Mouse (Mus musculus) kidney, embryonic 14.5 days (tissue): Measurements from ENCODE around the gene 2310022A10Rik. TPM values are rescaled to one million over a fixed set of nuclear protein-coding genes. Genes with fewer than 3 reads are reported as not detected.

Source experiments
- ATAC-seq: fragments of 200-750 bp; cut with Nextera tagmentation; 2 replicates; pipeline ENCODE4 v1.8.0; 2017; ENCODE audit warnings: moderate number of reproducible peaks, mild to moderate bottlenecking, moderate TSS enrichment, moderate library complexity; ENCODE audit not compliant: low FRiP score, low TSS enrichment
- H3K27ac ChIP-seq: fragments of 300-500 bp; sonication (generic); 2 replicates; pipeline ENCODE4 v1.5.1; 2014; ENCODE audit warnings: low read depth, mild to moderate bottlenecking, low read length, moderate library complexity, mixed read lengths
- H3K27me3 ChIP-seq: fragments of 300-500 bp; sonication (generic); 2 replicates; pipeline ENCODE4 v1.6.1; 2014; ENCODE audit warnings: mild to moderate bottlenecking, low read length; ENCODE audit not compliant: control insufficient read depth, insufficient read depth
- H3K36me3 ChIP-seq: fragments of 300-500 bp; sonication (generic); 2 replicates; pipeline ENCODE4 v1.6.1; 2014; ENCODE audit warnings: low read length, mixed read lengths; ENCODE audit not compliant: control insufficient read depth, insufficient read depth
- H3K4me1 ChIP-seq: fragments of 300-500 bp; sonication (generic); 2 replicates; pipeline ENCODE4 v1.6.1; 2014; ENCODE audit warnings: low read length, mixed read lengths; ENCODE audit not compliant: control insufficient read depth, insufficient read depth
- H3K4me2 ChIP-seq: fragments of 300-500 bp; sonication (generic); replicated peaks from 2 replicates; pipeline ENCODE4 v1.6.1; 2014; ENCODE audit warnings: low read depth, mild to moderate bottlenecking, low read length
- H3K4me3 ChIP-seq: fragments of 300-500 bp; sonication (generic); 2 replicates; pipeline ENCODE4 v1.5.1; 2014; ENCODE audit warnings: mild to moderate bottlenecking, low read length
- H3K9ac ChIP-seq: fragments of 300-500 bp; sonication (generic); 2 replicates; pipeline ENCODE4 v1.6.1; 2014; ENCODE audit warnings: low read depth, mild to moderate bottlenecking, low read length, moderate library complexity
- H3K9me3 ChIP-seq: fragments of 300-500 bp; sonication (generic); 2 replicates; pipeline ENCODE4 v1.6.1; 2016; ENCODE audit warnings: low read length; ENCODE audit not compliant: control insufficient read depth
- WGBS: fragments of 180-500 bp; shearing (Covaris S2); extraction: QIAGEN DNeasy Blood & Tissue Kit; methylation state at CpG from one replicate; pipeline ENCODE4 v1.1.7; 2014; 5-methylcytosine and 5-hydroxymethylcytosine counted together
- polyA plus RNA-seq: library from polyadenylated mRNA; unstranded; fragments of >200 nt; fragmentation: Nextera tagmentation; extraction: Ambion mirVana; gene quantifications from 2 replicates; pipeline ENCODE4 v1.2.1, GENCODE M21; 2014

The 2310022A10Rik gene
- polyA plus RNA-seq, 1 experiment from 2014 or later, result 21.4 TPM

GRCm38 (mm10) chr7:27536618-27537017 lies 16.4 kb upstream of the 2310022A10Rik start:
- 85% methylated on average over 6 of the region's 6 CpGs for WGBS
- Histone ChIP-seq H3K4me1 (no peaks in the 10 kb centered on the region), H3K4me2 (no peak overlapping the region), H3K4me3 (no peak overlapping the region), H3K9me3 (no peaks in the 10 kb centered on the region), H3K9ac (no peak overlapping the region), H3K27ac (no peak overlapping the region), H3K36me3 (peaks cover 31% of the 10 kb centered on the region), H3K27me3 (no peaks in the 10 kb centered on the region)
- no peak for ATAC-seq

- Histone ChIP-seq H3K4me2 (no peak overlapping the region), H3K9ac (no peak overlapping the region), H3K27me3 (no peaks in the 10 kb centered on the region), H3K27ac (no peak overlapping the region), H3K4me1 (no peaks in the 10 kb centered on the region), H3K4me3 (no peak overlapping the region), H3K9me3 (no peaks in the 10 kb centered on the region), H3K36me3 (peaks cover 20% of the 10 kb centered on the region)
- 78% methylated on average over 8 of the region's 8 CpGs for WGBS
- no peak for ATAC-seq
These were observed 15.0 kb upstream of the 2310022A10Rik start for GRCm38 (mm10) chr7:27537998-27538397.

- Histone ChIP-seq H3K4me3 (no peak overlapping the region), H3K27me3 (no peaks in the 10 kb centered on the region), H3K4me1 (no peaks in the 10 kb centered on the region), H3K4me2 (no peak overlapping the region), H3K27ac (no peak overlapping the region), H3K9ac (no peak overlapping the region), H3K36me3 (peaks cover 15% of the 10 kb centered on the region; the same call in 1 of the 2 replicates), H3K9me3 (no peaks in the 10 kb centered on the region)
- no peak for ATAC-seq
- WGBS, result 88% methylated on average over 2 of the region's 2 CpGs
These were observed 14.2 kb upstream of the 2310022A10Rik start for GRCm38 (mm10) chr7:27538797-27539196.

GRCm38 (mm10) chr7:27540521-27540920 lies 12.5 kb upstream of the 2310022A10Rik start:
- ATAC-seq, result no peak
- Histone ChIP-seq H3K27me3 (no peaks in the 10 kb centered on the region), H3K9ac (no peak overlapping the region), H3K4me2 (no peak overlapping the region), H3K9me3 (no peaks in the 10 kb centered on the region), H3K4me1 (no peaks in the 10 kb centered on the region), H3K36me3 (peaks cover 15% of the 10 kb centered on the region; the same call in 1 of the 2 replicates), H3K4me3 (no peak overlapping the region), H3K27ac (no peak overlapping the region)
- WGBS, result 76% methylated on average over 2 of the region's 2 CpGs

DNA sequence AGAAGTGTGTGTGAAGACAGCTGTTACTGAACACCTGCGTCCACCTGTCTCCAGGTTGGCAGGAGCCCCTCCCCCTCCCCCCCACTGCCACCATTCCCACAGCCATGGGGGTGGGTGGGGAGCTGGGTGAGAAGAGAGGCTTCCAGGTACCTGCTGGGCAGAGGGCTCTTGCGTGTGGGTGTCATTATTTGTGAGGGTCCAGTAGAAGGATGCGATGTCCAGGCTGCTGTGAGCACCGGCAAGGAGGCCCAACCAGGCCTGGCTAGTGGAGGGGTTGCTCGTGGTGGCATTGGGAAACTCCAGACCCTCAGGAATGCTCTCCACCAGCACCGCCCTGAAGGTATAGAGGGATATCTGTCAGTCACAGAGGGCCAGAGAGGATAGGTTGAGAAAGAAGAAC lies 12.1 kb upstream of the 2310022A10Rik start:
- Histone ChIP-seq H3K27me3 (no peaks in the 10 kb centered on the region), H3K36me3 (peaks cover 15% of the 10 kb centered on the region; the same call in 1 of the 2 replicates), H3K4me1 (no peaks in the 10 kb centered on the region), H3K9ac (no peak overlapping the region), H3K4me3 (no peak overlapping the region), H3K4me2 (no peak overlapping the region), H3K27ac (no peak overlapping the region), H3K9me3 (no peaks in the 10 kb centered on the region)
- ATAC-seq, result no peak
- 87% methylated on average over 6 of the region's 6 CpGs for WGBS

- ATAC-seq, result 0 out of 2 replicates have a peak, but pooled peaks have one; percentile 21
- no peaks in the 10 kb centered on the region for H3K9me3 ChIP-seq
- H3K36me3 ChIP-seq, result peaks cover 10% of the 10 kb centered on the region; the same call in 1 of the 2 replicates
- no peak overlapping the region for H3K9ac ChIP-seq
- no peak overlapping the region; the same call in 1 of the 2 replicates for H3K4me2 ChIP-seq
- H3K4me1 ChIP-seq, result no peaks in the 10 kb centered on the region
- no peak overlapping the region for H3K4me3 ChIP-seq
- no peaks in the 10 kb centered on the region for H3K27me3 ChIP-seq
- no peak overlapping the region for H3K27ac ChIP-seq
- WGBS, result 67% methylated on average over 16 of the region's 16 CpGs
These were observed 11.6 kb upstream of the 2310022A10Rik start for GRCm38 (mm10) chr7:27541431-27541830.

DNA sequence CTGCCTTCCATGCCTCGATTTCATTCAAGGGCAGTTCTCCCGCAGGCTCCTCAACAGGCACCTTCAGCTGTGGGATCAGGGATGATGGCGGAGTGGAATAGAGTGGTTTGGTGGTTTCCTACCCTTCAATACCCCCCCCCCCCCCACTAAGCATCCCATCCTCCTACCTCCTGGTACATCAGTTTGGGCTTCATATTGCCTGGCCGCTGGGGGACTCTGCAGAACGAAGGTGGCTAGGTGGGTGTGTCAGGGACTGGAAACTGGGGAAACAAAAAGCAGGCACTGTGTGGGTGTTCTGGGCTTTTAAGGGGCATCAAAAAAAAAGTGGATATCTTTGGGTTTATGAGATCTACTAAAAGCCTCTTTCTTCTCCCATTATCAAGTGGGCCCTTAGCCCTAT lies 11.1 kb upstream of the 2310022A10Rik start:
- WGBS, result 62% methylated on average over 5 of the region's 5 CpGs
- Histone ChIP-seq H3K4me3 (peak overlapping the region; percentile 54), H3K9me3 (no peaks in the 10 kb centered on the region), H3K27ac (no peak overlapping the region), H3K27me3 (no peaks in the 10 kb centered on the region), H3K4me1 (no peaks in the 10 kb centered on the region), H3K4me2 (peak overlapping the region; percentile 87), H3K36me3 (peaks cover 10% of the 10 kb centered on the region; the same call in 1 of the 2 replicates), H3K9ac (no peak overlapping the region; the same call in 1 of the 2 replicates)
- ATAC-seq, result no peak

DNA sequence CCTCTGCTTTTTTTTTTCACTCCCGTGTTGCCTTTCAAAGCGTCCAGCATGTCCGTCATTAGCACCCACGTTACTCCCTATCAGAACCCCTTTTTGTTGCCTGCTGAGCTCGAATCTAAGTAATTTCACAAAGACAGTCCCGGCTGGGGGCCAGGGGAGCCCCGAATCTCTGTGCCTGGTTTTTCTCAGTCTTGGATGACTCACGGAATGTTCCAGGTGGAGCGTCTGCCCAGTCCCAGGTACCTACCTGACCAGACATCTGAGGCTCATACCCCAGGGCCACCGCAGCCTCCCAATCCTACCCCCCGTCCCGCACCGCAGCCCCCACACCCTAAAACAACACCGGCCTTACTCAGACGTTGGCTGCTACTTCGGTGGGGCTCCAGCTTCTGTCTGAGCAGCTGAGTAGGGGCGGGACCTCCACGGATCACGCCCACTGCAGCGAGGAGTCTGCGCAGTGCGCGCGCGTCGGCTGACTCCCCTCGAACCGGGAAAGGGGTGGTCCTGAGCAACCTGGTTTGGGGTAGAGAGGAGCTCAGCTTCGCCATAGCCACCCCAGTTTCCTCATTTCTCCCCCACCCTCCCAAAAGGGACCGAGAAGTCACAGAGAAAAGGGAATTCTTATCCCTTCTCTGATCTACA lies 10.5 kb upstream of the 2310022A10Rik start:
- peak overlapping the region; percentile 30; the same call in 1 of the 2 replicates for H3K27ac ChIP-seq
- no peaks in the 10 kb centered on the region for H3K4me1 ChIP-seq
- peak overlapping the region; percentile 87 for H3K4me2 ChIP-seq
- peak overlapping the region; percentile 58 for H3K9ac ChIP-seq
- H3K4me3 ChIP-seq, result peak overlapping the region; percentile 54
- peaks cover 5% of the 10 kb centered on the region; the same call in 1 of the 2 replicates for H3K36me3 ChIP-seq
- H3K27me3 ChIP-seq, result no peaks in the 10 kb centered on the region
- ATAC-seq, result peak; percentile 93
- WGBS, result 1% methylated on average over 30 of the region's 30 CpGs
- H3K9me3 ChIP-seq, result no peaks in the 10 kb centered on the region

DNA sequence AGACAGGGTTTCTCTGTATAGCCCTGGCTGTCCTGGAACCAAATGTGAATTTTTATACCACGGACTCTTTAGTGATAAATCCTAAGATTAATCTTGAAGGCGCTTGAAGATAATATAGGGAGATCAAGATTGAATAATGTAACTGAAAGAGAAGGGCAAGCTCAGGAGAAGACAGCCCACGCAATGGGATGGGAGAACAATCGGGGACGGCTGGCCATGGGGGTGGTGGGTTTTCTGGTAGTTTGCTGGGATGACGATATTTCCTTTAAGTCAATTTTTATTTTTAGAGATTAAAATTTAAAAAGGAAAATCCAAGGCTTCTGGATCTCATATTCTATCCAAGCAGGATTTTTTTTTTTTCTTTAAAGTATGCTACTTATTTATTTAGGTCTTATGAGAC lies 10.0 kb upstream of the 2310022A10Rik start:
- Histone ChIP-seq H3K27me3 (no peaks in the 10 kb centered on the region), H3K36me3 (peaks cover 5% of the 10 kb centered on the region; the same call in 1 of the 2 replicates), H3K9me3 (no peaks in the 10 kb centered on the region), H3K4me2 (peak overlapping the region; percentile 87), H3K9ac (peak overlapping the region; percentile 58; the same call in 1 of the 2 replicates), H3K27ac (peak overlapping the region; percentile 30; the same call in 1 of the 2 replicates), H3K4me1 (no peaks in the 10 kb centered on the region), H3K4me3 (peak overlapping the region; percentile 54)
- WGBS, result 44% methylated on average over 6 of the region's 6 CpGs
- 0 out of 2 replicates have a peak, but pooled peaks have one; percentile 7 for ATAC-seq
